Mouse (Mus musculus): ENCODE measurements around the gene Cdk17.

The Cdk17 gene

DNA sequence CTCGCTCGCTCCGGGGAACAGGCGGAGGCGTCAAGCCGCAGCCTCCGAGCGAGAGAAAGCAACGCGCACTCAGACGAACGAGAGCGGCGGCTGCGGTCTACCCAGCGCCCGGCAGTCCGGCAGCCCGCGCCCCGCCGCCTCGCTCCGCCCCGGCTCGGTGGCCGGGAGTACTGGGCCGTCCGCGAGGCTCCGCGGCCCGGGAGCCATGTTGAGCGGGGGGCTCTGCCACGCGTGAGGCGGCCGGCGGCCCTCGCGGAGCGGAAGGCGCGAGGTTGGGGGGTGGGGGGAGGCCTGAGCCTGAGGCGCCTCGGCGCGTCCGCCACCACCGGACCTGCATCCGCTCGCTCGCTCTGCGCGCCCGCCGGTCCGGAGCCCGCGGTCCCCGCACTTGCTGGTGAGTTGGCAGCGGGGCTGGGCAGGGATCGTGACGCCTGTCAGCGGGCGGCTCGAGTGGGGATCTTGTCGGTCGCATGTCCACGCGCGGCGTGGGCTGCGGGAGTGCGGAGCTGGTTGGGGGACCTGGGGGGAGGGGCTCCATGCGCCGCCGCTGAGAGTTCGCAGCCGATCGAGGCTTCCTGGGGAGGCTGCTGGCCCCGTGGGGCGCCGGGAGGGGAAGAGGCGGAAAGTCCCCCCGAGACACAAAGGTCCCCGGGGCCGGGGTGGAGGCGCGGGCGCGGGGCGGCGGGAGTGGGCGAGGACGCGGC is at the start of gene Cdk17:
Gene Cdk17 (plus strand): TSS at position 69 of the 704 bp plus-strand sequence.
- DNase-seq (ENCODE audit: low spot score), result peak; percentile 65

DNA sequence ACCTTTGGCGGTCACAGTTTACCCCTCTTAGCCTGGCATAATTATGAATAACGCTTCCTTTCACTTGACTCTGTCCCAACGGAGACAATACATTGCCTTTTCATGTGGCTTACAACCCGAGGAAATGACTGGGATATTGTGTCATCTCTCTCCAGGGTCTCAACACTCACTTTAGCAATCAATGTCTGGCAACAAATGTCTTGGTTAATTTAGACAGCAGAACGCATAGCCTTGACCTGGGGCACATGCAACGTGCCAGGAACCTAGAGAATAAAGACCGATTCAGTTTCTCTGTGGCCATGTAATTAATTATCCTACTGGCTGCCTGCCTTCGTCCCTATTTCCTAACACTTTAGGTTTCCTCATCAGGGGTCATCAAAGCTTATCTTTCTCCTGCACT is 49.3 kb upstream of the Cdk17 start:
- DNase-seq (ENCODE audit: low spot score), result no peak

DNA sequence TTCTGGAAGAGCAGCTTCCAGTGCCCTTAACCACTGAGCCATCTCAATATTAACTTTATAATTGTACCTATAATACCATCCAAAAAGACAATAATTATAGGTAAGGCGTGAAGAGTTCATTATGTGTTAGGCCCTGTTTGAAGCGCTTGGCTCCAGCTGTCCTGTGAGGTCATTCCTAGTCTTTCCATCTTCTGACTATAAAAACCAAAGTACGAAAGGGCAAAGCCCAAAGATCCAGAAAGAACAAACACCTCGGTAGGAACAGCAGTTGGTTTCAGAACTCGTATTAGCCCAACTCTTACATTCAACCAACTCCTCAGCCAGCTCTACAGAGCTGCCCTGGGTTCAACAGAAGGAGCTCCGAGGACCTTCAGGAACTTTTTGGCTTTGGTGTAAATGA is 48.7 kb upstream of the Cdk17 start:
- DNase-seq (ENCODE audit: low spot score), result no peak

DNA sequence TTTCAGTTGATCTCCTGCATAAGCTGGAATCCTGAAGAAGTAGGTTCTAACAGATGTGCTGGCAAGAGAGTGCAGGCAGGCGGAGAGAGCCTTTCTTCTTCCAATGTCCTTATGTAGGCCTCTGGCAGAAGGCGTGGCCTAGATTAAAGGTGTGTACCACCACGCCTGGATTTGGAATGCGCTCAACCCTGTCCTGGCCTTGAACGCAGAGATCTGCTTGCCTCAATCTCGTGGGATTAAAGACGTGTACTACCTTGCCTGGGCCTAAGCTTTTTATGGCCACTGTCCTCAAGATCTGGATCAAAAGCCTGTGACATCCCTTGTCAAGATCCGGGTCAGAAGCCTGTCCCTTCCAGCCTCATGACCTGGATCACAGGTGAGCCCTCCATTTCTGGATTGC is 46.7 kb upstream of the Cdk17 start:
- no peak for DNase-seq (ENCODE audit: low spot score)

DNA sequence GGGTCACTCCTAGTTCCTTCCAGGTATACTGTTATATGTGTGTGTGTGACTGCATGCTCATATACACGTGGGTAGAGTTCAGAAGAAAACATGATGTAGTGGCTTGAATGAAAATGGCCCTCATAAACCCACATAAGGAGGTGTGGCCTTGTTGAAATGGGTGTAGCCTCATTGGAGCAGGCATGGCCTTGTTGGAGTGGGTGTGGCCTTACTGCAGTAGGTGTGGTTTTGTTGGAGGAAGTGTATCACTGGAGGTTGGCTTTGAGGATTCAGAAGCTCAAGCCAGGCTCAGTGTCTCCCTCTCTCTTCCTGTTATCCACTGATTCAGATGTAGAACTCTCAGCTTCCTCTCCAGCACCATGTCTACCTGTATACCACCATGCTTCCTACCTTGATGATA is 45.9 kb upstream of the Cdk17 start:
- no peak for DNase-seq (ENCODE audit: low spot score)

DNA sequence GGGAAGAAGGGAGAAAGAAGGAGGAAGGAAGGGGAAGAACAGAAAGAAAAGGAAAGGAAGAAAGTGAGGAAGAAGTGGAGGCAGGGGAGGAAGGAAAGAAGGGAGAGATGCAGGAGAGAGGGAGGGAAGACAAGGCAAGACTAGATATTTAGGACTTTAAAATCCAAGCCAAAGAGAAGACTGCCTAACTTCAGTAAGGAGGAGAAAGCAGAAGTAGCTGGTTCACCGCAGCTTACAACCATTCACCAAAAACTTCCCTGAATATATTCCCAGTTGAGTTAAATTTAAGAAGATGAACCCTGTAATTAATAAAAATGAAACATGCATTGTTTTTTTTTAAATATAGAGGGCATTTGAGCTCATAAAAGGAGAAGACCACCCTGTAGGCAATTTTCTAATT is 44.9 kb upstream of the Cdk17 start:
- no peak for DNase-seq (ENCODE audit: low spot score)

DNA sequence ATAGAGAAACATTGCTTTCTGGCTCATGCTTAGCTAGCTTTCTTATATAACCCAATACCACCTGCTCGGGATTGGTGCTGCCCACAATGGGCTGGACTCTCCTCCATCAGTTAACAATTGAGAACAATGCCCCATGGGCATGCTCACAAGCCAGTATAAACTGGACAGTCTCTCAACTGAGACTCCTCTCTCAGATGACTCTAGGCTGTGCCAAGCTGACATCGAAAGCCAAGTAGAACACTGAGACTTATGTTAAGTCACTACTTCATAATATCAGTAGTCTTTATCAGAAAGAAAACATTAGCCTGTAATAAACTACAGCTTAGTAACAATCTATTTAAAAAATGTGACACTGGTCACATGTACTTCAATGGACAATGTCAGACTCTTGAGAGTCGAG is 44.0 kb upstream of the Cdk17 start:
- no peak for DNase-seq (ENCODE audit: low spot score)

DNA sequence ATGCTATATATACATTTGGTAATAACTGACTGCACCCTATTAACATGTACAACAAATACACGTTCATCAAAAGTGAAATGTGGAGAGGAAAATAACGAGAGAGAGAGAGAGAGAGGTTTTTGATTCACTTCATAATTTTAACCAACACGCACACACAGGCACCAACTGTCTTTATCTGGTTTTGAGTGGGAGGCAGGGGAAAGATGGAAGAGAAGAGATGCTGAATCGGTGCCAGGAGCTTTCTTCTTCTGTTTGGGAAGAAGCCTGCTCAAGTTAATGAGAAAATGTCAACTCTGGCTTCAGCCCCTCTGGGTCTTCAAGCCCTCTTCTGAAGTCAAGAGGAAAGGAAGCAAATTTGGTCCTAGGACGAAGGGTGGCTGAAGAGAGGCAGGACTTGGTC is 40.9 kb upstream of the Cdk17 start:
- DNase-seq (ENCODE audit: low spot score), result peak; percentile 59

DNA sequence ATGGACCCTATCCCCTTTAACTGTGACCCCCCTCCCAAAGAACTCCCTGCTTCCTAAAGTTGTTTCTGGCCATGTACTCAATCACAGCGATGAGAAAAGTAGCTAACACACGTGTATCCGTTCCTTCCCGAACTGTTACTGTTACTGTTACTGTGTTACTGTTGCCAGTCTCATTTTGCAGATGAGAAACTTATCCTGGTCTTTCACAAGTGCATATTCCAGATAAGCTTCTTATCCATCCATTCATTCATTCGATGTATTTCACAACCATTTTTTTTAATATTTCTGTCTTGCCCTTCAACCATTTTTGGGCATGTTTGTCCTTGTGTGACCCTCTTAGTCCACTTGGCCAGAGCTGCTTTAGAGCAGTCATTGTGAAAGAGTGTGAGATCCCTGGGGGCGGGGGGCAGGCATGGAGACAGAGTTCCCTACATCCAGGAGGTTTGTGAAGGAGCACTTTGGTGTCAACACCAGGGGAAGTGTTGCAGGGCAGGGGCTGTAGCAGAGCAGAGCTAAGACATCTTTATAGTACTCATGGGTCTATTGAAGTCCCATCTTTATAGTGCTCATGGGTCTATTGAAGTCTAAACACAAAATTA is 39.3 kb upstream of the Cdk17 start:
- DNase-seq (ENCODE audit: low spot score), result no peak

DNA sequence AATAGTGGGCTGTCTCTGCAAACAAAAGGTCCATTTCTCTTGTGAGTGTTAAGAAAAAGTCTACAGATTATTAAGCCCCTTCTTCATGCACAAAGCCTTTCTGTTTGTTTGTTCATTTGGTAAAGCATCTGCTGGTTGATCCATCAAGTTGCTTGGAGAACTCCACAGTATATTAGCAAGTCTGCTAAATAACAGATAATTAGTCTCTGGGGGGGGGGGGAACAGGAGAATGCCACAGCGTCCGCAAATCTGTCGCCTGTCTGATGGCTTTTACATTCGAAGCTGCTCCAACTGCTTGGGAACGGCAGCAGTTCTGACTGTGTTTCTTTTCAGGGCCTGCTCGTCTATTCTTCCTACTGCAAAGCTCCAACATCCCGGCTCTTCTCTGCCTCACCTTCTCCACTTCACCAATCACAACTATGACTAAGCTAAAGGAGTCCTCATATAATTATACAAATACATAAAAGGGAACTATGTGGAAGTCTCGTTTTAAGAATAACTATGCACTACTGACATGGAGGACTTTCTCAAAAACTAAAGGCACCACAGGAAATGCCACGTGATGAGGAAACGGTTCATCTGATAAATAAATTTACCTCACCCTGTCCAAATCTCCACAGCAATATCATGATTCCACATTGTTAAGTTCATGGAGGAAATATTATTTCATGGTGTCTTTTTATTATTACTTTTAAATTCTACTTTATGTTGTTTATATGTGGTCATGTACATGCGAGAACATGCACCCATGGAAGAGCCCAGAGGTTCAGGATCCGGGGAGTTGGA is 38.1 kb upstream of the Cdk17 start:
- DNase-seq (ENCODE audit: low spot score), result no peak

DNA sequence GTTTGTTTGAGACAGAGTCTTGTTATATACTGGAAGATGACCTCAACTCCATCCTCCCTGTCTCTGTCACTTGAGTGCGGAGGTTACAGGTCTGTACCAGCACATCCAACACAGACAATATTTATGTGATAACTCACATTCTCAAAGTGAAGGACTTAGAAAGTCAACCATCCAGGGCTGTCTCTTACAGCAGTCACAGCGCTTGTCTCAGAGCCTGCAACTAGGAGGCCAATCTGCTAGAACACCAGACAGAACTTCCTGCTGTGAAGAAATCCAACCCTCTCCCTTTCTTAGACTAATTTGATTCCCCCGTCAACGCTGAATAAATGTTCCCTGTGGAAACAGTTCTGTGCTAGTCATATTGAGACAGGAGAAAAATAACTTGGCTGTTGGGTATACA is 37.4 kb upstream of the Cdk17 start:
- no peak for DNase-seq (ENCODE audit: low spot score)

DNA sequence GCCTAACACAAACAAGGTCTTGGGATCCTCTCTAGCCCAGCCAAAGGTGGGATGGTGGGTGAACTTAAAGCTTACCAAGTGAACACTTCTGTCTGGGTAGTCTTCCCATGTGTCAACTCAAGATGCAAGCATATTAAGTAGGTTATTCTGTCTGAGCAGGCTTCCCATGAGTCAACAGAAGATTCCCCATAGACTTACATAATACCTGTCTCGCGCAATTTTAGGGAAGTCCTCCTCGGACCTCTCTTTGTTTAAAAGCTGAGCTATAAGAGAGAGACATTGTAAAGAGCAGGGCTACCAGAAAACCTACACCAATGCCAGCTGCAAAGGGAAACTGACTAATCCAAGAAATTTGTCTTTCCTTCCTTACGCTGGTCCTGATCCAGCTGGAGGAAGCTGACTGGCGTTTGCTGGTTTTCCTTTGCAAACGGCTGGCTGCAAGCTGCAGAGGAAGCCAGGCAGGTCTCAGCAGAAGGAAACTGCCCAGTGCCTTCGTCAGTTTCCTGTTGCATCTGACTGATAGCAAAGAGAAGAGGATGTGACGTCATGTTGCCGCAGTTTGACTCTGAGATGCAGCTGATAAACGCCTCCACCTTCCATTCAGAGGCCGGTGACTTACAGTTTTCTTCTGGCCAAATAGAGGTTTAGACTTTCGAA is 36.6 kb upstream of the Cdk17 start:
- DNase-seq (ENCODE audit: low spot score), result peak; percentile 44

DNA sequence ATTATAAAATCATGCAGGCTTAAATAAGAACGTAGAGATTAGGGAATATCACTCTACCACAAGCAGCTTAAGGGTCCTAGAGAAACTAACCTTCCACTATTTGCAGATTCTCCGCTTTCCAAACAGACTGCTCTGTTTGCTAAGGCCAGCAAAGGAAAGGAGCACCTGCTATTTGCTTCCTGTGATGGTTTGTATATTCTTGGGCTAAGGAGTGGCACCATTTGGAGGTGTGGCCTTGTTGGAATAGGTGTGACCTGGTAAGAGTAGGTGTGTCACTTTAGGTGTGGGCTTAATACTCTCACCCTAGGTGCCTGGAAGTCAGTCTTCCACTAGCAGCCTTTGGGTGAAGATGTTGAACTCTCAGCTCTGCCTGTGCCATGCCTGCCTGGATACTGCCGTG is 34.6 kb upstream of the Cdk17 start:
- DNase-seq (ENCODE audit: low spot score), result no peak

DNA sequence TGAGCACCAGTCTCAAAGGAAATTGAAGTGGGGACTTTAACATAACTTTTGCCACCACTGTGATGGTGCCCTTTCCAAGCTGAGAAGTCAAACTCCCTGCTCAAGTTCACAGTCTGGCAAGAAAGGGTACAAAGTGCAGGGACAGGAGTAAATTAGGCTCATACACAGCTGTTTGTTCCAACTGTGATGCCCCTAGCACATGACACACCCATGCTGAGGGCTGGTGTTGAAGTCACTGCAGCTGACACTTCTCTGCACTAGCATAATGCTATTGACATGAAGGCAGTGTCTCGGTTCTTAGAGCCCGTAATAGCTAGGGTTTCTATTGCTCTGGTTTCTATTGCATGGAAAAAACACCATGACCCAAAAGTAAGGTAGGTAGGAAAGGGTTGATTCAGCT is 32.1 kb upstream of the Cdk17 start:
- no peak for DNase-seq (ENCODE audit: low spot score)

DNA sequence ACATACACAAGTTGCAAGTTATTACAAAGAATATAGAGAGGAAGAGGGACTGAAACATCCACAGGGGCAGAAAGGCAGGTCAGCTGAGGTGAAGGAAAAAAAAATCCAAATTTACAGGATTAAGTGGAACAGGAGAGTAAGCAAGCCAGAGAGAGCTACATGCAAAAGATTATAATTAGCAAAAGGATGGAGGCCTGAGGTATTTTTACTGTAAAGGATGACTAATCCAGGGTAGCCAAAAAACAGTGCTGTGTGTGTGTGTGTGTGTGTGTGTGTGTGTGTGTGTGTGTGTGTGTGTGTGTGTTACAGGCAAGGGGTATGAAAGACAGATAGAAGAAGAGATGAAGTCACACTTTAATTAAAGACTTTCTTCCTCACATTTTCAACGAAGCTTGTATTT is 31.3 kb upstream of the Cdk17 start:
- DNase-seq (ENCODE audit: low spot score), result no peak

DNA sequence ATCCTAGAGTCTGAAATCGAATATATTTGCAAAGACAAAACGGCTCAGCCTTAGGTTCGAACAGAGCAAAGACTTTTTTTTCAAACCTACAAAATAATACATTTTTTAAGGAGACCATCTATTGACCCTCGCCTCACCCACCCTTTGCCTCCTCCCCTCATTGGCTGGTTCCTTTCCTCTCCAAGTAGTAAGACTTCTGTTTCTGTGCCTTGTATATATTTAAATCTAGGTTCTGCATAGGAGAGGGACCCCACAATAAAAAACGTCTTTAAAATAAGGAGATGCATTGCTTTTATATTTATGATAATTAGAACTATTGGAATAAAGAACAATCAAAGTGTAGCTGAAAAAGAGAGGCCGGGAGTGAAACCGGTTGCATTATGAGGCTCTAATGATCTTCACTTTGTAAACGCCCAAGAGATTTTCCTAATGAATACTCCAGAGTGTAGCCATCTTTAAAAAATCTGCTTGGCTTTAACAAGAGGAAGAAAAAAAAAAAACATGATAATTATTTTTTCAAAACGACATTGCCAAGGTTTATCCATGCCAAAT is 30.7 kb upstream of the Cdk17 start:
- DNase-seq (ENCODE audit: low spot score), result no peak

DNA sequence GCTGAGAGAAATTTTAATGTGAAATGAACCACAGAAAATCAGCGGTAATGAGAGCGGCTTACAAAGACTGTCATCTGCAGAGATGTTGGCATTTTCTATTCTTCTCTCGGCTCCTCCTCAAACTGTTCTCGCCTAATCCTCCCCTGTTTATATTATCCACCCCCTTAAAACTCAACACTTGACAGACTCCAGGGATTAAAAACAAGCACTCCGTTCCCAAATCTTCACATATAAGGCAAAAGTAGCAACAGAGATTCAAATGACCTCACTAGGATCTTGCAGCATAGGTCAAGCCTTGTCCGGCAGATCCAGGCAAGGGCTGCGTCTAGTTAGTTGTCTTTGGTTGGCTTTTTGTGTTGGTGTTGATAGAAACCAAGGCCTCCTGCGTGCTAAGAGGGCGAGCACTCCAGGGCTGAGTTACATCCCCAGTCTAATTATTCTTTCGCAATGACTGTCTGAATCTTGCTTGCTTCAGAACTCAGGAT is 30.2 kb upstream of the Cdk17 start:
- peak; percentile 35 for DNase-seq (ENCODE audit: low spot score)

DNA sequence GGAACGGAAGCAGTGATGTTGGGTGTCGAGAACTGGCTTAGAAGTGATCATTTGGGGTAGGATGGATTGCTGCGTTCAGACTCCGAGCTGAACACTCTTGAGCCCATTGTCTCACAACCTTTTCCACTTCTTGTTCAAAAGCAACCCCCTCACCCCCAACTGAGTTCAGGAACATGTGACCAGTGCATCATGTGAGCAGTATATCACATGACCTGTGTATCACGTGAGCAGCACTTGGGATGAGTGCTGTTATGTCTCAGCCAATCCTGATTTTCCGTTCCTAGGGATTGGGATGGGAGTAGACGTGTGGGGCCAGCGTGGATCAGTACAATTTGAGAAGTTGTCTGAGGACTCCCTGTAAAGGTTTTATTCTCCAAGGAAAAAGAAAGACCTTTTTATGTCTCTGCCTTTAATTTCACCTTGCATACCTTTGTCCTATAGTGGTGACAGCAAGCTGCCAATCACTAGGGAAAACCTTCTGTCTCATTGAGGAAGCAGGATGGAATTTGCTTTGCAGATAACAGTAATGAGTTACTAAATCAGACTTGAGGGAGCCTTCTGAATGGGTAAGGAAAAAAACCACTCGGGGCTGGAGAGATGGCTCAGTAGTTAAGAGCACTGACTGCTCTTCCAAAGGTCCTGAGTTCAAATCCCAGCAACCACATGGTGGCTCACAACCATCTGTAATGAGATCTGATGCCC is 28.7 kb upstream of the Cdk17 start:
- DNase-seq (ENCODE audit: low spot score), result no peak

DNA sequence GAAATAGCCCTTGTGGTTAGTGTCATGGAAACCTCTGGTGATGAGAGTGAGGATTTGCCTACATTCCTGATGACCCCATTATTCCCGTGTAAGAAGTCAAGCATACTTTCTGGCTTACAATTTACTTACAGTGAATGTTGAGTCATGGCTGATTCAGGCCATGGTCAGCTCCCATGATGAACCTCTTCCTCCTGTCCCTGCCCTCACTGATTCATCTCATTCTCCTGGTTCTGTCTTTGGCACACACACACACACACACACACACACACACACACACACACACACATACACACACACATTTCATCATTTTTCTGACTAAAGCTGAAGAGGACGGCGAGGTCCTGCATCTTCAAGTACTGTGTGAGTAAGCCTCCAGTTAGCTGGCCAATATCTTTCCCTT is 21.9 kb upstream of the Cdk17 start:
- no peak for DNase-seq (ENCODE audit: low spot score)

DNA sequence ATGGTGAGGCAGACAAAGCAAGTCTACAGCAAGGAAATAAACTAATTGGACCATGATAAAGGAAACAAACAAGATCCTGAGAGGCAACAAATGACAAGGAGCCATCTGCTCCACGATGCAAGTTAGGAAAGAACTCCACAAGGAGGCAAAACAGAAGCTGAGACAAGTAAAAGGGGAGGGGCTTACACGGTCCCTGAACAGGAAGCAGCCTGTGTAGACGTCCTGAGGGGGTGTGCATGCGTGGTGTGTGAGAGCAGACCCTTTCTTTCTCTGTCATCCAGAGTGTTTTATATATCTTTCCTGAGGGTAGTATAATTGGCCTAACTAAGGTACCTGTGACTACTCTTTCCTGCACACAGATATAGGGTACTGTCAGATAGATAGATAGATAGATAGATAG is 19.9 kb upstream of the Cdk17 start:
- DNase-seq (ENCODE audit: low spot score), result no peak

DNA sequence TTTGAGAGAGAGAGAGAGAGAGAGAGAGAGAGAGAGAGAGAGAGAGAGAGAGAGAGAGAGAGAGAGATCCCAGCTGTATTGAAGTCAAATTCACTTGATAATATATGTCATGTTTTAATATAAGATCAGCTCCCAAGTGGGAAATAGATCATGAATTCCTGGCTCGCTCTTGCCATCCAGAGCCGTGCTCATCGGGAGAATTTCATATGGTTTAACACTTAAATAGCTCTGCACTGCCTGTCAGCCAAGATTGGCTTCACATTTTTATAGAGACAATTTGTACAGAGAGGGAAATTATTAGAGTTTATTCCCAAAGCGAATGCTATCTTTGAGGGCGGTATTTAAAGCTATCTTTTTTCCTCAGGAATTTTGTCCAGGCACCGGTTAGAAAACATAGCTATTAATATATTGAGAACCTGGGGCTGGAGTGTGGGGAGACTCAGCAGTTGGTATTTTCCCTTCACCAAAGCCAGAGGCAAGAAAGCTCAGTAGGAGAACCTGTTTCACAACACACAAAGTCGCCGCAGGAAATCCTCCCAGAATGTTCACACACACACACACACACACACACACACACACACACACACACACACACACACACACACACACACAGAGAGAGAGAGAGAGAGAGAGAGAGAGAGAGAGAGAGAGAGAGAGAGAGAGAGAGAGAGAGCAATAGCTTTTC is 17.9 kb upstream of the Cdk17 start:
- DNase-seq (ENCODE audit: low spot score), result no peak
